8 mouse cellular contexts compared by ENCODE assay signal in the genomic region with DNA sequence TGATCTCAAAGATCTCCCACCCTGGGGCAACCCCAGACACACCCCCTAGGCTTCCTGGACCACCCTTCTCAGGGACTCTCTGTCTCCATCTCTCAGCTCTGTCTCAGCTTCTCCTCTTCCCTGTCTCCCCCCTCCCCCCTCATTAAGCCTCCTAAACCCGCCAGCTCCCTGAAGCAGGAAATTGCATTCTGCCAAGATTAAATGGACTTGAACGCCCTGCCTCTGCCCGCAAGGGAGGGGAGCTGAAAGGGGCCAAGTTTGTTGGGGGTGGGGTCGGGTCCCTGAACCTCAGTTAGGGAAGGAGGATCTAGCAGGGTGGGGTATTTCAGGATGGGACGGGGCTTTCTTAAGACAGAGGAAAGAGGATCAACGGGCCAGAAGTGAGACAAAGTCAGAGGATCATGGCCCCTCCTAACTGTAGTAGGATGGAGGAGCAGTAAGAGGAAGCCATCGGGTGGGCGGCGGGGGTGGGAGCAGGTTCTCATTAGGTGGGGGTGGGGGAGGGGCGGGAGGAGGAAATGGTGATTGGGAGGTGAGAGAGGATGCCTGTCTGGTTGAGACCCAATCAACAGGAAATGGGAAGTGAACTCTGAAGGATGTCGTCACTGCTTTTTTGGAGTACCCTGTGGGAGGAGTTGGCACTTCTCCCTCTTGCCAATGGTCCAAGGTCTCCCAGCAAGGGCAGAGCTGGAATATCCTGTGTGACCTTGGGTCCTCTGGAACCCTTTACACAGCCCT. TPM values are rescaled to one million over a fixed set of nuclear protein-coding genes. Genes with fewer than 3 reads are reported as not detected.
A peak's percentile ranks its signal among the peaks of the same experiment; 100 is the strongest.
DNase-seq lines count a peak whose midpoint lies in the region; ATAC-seq and TF ChIP-seq lines count a peak whose summit lies in the region.

No protein-coding gene starts in this region.

- no peaks in the 10 kb centered on the region for H3K9me3 ChIP-seq in embryonic facial prominence, embryonic 12.5 days
- no peaks in the 10 kb centered on the region for H3K9me3 ChIP-seq in hindbrain, embryonic 10.5 days
- H3K9me3 ChIP-seq in limb, embryonic 12.5 days, result no peaks in the 10 kb centered on the region
- H3K9me3 ChIP-seq in midbrain, embryonic 12.5 days, result no peaks in the 10 kb centered on the region

- no peak overlapping the region for H3K4me3 ChIP-seq in embryonic facial prominence, embryonic 12.5 days
- H3K4me3 ChIP-seq in hindbrain, embryonic 10.5 days, result peak overlapping the region; percentile 37
- H3K4me3 ChIP-seq in limb, embryonic 12.5 days (replicated peaks), result 0 out of 2 replicates have a peak overlapping the region, but pooled peaks have one; percentile 1
- H3K4me3 ChIP-seq in midbrain, embryonic 12.5 days, result no peak overlapping the region
- no peak overlapping the region for H3K4me3 ChIP-seq in left cerebral cortex, adult 2 months

- intact Hi-C loops in left cerebral cortex, adult 2 months (cut with DNase I), result no loop called here

- no peaks in the 10 kb centered on the region for H3K27me3 ChIP-seq in embryonic facial prominence, embryonic 12.5 days
- H3K27me3 ChIP-seq in hindbrain, embryonic 10.5 days (ENCODE audit: insufficient read depth, poor library complexity, severe bottlenecking), result peaks cover 44% of the 10 kb centered on the region
- no peaks in the 10 kb centered on the region for H3K27me3 ChIP-seq in limb, embryonic 12.5 days
- 0 out of 2 replicates have a peak, but pooled peaks cover 4% of the 10 kb centered on the region for H3K27me3 ChIP-seq in midbrain, embryonic 12.5 days

- peak; percentile 49; the same call in 1 of the 2 replicates for ATAC-seq in embryonic facial prominence, embryonic 12.5 days (ENCODE audit: insufficient number of reproducible peaks, insufficient read depth, low FRiP score, low TSS enrichment)
- peak; percentile 67 for ATAC-seq in limb, embryonic 12.5 days (ENCODE audit: insufficient number of reproducible peaks, insufficient read depth, low FRiP score, low TSS enrichment, low read depth)
- peak; percentile 59; the same call in 1 of the 2 replicates for ATAC-seq in midbrain, embryonic 12.5 days (ENCODE audit: low FRiP score, low read depth)

- no peak for TF ChIP-seq CTCF in left cerebral cortex, adult 2 months (IDR thresholded peaks at IDR 0.05)

- no peaks in the 10 kb centered on the region for H3K36me3 ChIP-seq in embryonic facial prominence, embryonic 12.5 days
- H3K36me3 ChIP-seq in hindbrain, embryonic 10.5 days, result no peaks in the 10 kb centered on the region
- H3K36me3 ChIP-seq in limb, embryonic 12.5 days, result no peaks in the 10 kb centered on the region
- no peaks in the 10 kb centered on the region for H3K36me3 ChIP-seq in midbrain, embryonic 12.5 days

- DNase-seq in T-cell, adult 2 months (ENCODE audit: low spot score), result peak; percentile 29
- DNase-seq in hindbrain, embryonic 10.5 days (ENCODE audit: low spot score), result peak; percentile 44
- DNase-seq in right cerebral cortex, postnatal 4 days, result no peak
- DNase-seq in left cerebral cortex, adult 2 months (ENCODE audit: extremely low spot score in 1 of 2, low spot score in 2 of 2), result no peak
- no peak for DNase-seq in urinary bladder, postnatal 14 days (ENCODE audit: low spot score)

- peaks cover 47% of the 10 kb centered on the region for H3K4me1 ChIP-seq in embryonic facial prominence, embryonic 12.5 days
- H3K4me1 ChIP-seq in hindbrain, embryonic 10.5 days (replicated peaks), result peaks cover 76% of the 10 kb centered on the region
- H3K4me1 ChIP-seq in limb, embryonic 12.5 days (replicated peaks), result peaks cover 72% of the 10 kb centered on the region
- peaks cover 46% of the 10 kb centered on the region for H3K4me1 ChIP-seq in midbrain, embryonic 12.5 days

- 0 out of 2 replicates have a peak overlapping the region, but pooled peaks have one; percentile 39 for H3K9ac ChIP-seq in embryonic facial prominence, embryonic 12.5 days
- H3K9ac ChIP-seq in limb, embryonic 12.5 days (replicated peaks), result no peak overlapping the region; the same call in 1 of the 2 replicates
- peak overlapping the region; percentile 37 for H3K9ac ChIP-seq in midbrain, embryonic 12.5 days (replicated peaks)

- 3% methylated on average over 11 of the region's 11 CpGs for WGBS in embryonic facial prominence, embryonic 12.5 days
- 11% methylated on average over 10 of the region's 11 CpGs for WGBS in hindbrain, embryonic 10.5 days
- WGBS in limb, embryonic 12.5 days, result 3% methylated on average over 11 of the region's 11 CpGs
- WGBS in midbrain, embryonic 12.5 days, result 4% methylated on average over 11 of the region's 11 CpGs

- H3K4me2 ChIP-seq in embryonic facial prominence, embryonic 12.5 days (replicated peaks), result peak overlapping the region; percentile 38
- H3K4me2 ChIP-seq in limb, embryonic 12.5 days, result peak overlapping the region; percentile 44
- peak overlapping the region; percentile 38 for H3K4me2 ChIP-seq in midbrain, embryonic 12.5 days (replicated peaks)

- peak overlapping the region; percentile 80 for H3K27ac ChIP-seq in embryonic facial prominence, embryonic 12.5 days
- H3K27ac ChIP-seq in hindbrain, embryonic 10.5 days, result peak overlapping the region; percentile 85
- H3K27ac ChIP-seq in limb, embryonic 12.5 days, result peak overlapping the region; percentile 89
- peak overlapping the region; percentile 66 for H3K27ac ChIP-seq in midbrain, embryonic 12.5 days (replicated peaks)
- H3K27ac ChIP-seq in left cerebral cortex, adult 2 months, result no peak overlapping the region

RNA-seq across cellular contexts. Expression of a gene that starts 13.7 kb away (rescaled TPM):
- polyA plus RNA-seq in embryonic facial prominence, embryonic 12.5 days (2016; fragmentation: Nextera tagmentation; extraction: Ambion mirVana), result 52.4 and 53.1 TPM in 2 replicates
- polyA plus RNA-seq in hindbrain, embryonic 10.5 days (2016; fragmentation: Nextera tagmentation; extraction: Ambion mirVana), result 14.5 and 16.4 TPM in 2 replicates
- polyA plus RNA-seq in limb, embryonic 12.5 days (2016; fragmentation: Nextera tagmentation; extraction: Ambion mirVana), result 47.6 and 53.5 TPM in 2 replicates
- polyA plus RNA-seq in midbrain, embryonic 12.5 days (2016; fragmentation: Nextera tagmentation; extraction: Ambion mirVana), result 30.6 and 33.7 TPM in 2 replicates
- total RNA-seq in left cerebral cortex, adult 2 months (2021), result 10 to 100 TPM; 17.3 to 17.7 TPM

RNA-seq across cellular contexts. Expression of a gene that starts 44.5 kb away (rescaled TPM):
- polyA plus RNA-seq in embryonic facial prominence, embryonic 12.5 days (2016; fragmentation: Nextera tagmentation; extraction: Ambion mirVana), result 1.4 and 3.0 TPM in 2 replicates
- polyA plus RNA-seq in hindbrain, embryonic 10.5 days (2016; fragmentation: Nextera tagmentation; extraction: Ambion mirVana), result 2.6 and 3.1 TPM in 2 replicates
- polyA plus RNA-seq in limb, embryonic 12.5 days (2016; fragmentation: Nextera tagmentation; extraction: Ambion mirVana), result 2.1 and 2.2 TPM in 2 replicates
- 1.9 and 2.7 TPM in 2 replicates for polyA plus RNA-seq in midbrain, embryonic 12.5 days (2016; fragmentation: Nextera tagmentation; extraction: Ambion mirVana)
- total RNA-seq in left cerebral cortex, adult 2 months (2021), result under 1 TPM in 1 of 2 experiments, not detected in 1; 0.18 TPM

RNA-seq across cellular contexts. Expression of a gene that starts 46.8 kb away (rescaled TPM):
- polyA plus RNA-seq in embryonic facial prominence, embryonic 12.5 days (2016; fragmentation: Nextera tagmentation; extraction: Ambion mirVana), result 232 and 261 TPM in 2 replicates
- 196 and 204 TPM in 2 replicates for polyA plus RNA-seq in hindbrain, embryonic 10.5 days (2016; fragmentation: Nextera tagmentation; extraction: Ambion mirVana)
- 232 and 239 TPM in 2 replicates for polyA plus RNA-seq in limb, embryonic 12.5 days (2016; fragmentation: Nextera tagmentation; extraction: Ambion mirVana)
- polyA plus RNA-seq in midbrain, embryonic 12.5 days (2016; fragmentation: Nextera tagmentation; extraction: Ambion mirVana), result 266 and 271 TPM in 2 replicates
- 100 to 1,000 TPM; 146 to 147 TPM for total RNA-seq in left cerebral cortex, adult 2 months (2021)

RNA-seq across cellular contexts. Expression of a gene that starts 54.6 kb away (rescaled TPM):
- 8.2 and 8.3 TPM in 2 replicates for polyA plus RNA-seq in embryonic facial prominence, embryonic 12.5 days (2016; fragmentation: Nextera tagmentation; extraction: Ambion mirVana)
- polyA plus RNA-seq in hindbrain, embryonic 10.5 days (2016; fragmentation: Nextera tagmentation; extraction: Ambion mirVana), result 6.4 and 7.2 TPM in 2 replicates
- 3.5 and 5.0 TPM in 2 replicates for polyA plus RNA-seq in limb, embryonic 12.5 days (2016; fragmentation: Nextera tagmentation; extraction: Ambion mirVana)
- polyA plus RNA-seq in midbrain, embryonic 12.5 days (2016; fragmentation: Nextera tagmentation; extraction: Ambion mirVana), result 13.9 and 14.8 TPM in 2 replicates
- 10 to 100 TPM; 74.7 to 76.2 TPM for total RNA-seq in left cerebral cortex, adult 2 months (2021)

Comparison
In these comparisons a context has a peak if more than half of its experiments do, and no peak if none do; other contexts are left out.
1. DNase-seq: peak in T-cell, adult 2 months (single experiment) and hindbrain, embryonic 10.5 days (single experiment); none in right cerebral cortex, postnatal 4 days (single experiment), left cerebral cortex, adult 2 months (0 of 2) and urinary bladder, postnatal 14 days (single experiment).
2. H3K4me3 ChIP-seq: peak in hindbrain, embryonic 10.5 days (single experiment) and limb, embryonic 12.5 days (single experiment); none in embryonic facial prominence, embryonic 12.5 days (single experiment), midbrain, embryonic 12.5 days (single experiment) and left cerebral cortex, adult 2 months (single experiment).
3. Peak in every context shown above with its lines, with median percentiles within 50 percentile points of each other: ATAC-seq and H3K4me2 ChIP-seq.